Mouse (Mus musculus) lung, postnatal 0 days (tissue): ENCODE results near the gene Sec22a.

Source experiments
- CTCF ChIP-seq: IDR thresholded peaks from 2 replicates; pipeline ENCODE4 v1.5.1; 2016; ENCODE audit warnings: antibody characterized with exemption, mild to moderate bottlenecking
- EP300 ChIP-seq: IDR thresholded peaks from 2 replicates; pipeline ENCODE4 v1.6.1; 2016; ENCODE audit warnings: antibody characterized with exemption, mild to moderate bottlenecking, control low read depth

- TF ChIP-seq CTCF (no peak), EP300 (no peak)
Measured at GRCm38 (mm10) chr16:35406166-35406565, 42.4 kb upstream of the Sec22a start.
